Mouse (Mus musculus) embryonic stem cell, embryonic (primary cell): ENCODE data around the gene Mlip.

Experiments
- CTCF ChIA-PET, 4 experiments: fragments of 300-600 bp in 2 of 4; fragments of 350-600 bp in 2 of 4; sonication (Branson Sonifier 250); formaldehyde crosslinking; loops; one replicate each; lab custom pipeline; 2022; ENCODE audit warnings: inconsistent platforms in 2 of 4; lab: Charles Lee
- POLR2A ChIA-PET, 4 experiments: fragments of 300-600 bp in 2 of 4; fragments of 350-600 bp in 2 of 4; sonication (Branson Sonifier 250); formaldehyde crosslinking; loops; one replicate each; lab custom pipeline; 2022; ENCODE audit warnings: antibody characterized with exemption in 4 of 4, inconsistent platforms in 1 of 4; lab: Charles Lee

Gene Mlip

GRCm38 (mm10) chr9:77056611-77057010 lies 296.2 kb downstream of the Mlip start:
- ChIA-PET POLR2A (no interaction called here), CTCF (no interaction called here)

GRCm38 (mm10) chr9:77054426-77055193 lies 298.2 kb downstream of the Mlip start:
- ChIA-PET CTCF (no interaction called here), POLR2A (no interaction called here)
